Mouse (Mus musculus): Measurements from ENCODE around the gene Eps15l1. TPM values are rescaled to one million over a fixed set of nuclear protein-coding genes. Genes with fewer than 3 reads are reported as not detected.

Gene Eps15l1
- polyA plus RNA-seq, 1 experiment from 2014 or later, result 47.4 TPM

GRCm38 (mm10) chr8:72319397-72319796, 101.9 kb downstream of the Eps15l1 start:
- peaks cover 14% of the 10 kb centered on the region for H3K36me3 ChIP-seq
- peak; percentile 7; the same call in 1 of the 2 replicates for ATAC-seq (ENCODE audit: insufficient number of reproducible peaks, low FRiP score)
- H3K27me3 ChIP-seq (replicated peaks), result peaks cover 6% of the 10 kb centered on the region

GRCm38 (mm10) chr8:72318801-72319322, 102.4 kb downstream of the Eps15l1 start, which contains the start of gene Klf2:
Klf2 (plus strand) TSS chr8:72319033.
- under 1% methylated on average over 45 of the region's 46 CpGs for WGBS
- Histone ChIP-seq H3K4me1 (replicated peaks) (peaks cover 45% of the 10 kb centered on the region), H3K27me3 (replicated peaks) (peaks cover 6% of the 10 kb centered on the region), H3K4me2 (peak within 1 kb of the TSS; percentile 96), H3K27ac (ENCODE audit: poor library complexity, severe bottlenecking) (peak within 1 kb of the TSS; percentile 81), H3K4me3 (peak within 1 kb of the TSS; percentile 69), H3K36me3 (peaks cover 14% of the 10 kb centered on the region), H3K9me3 (replicated peaks) (no peaks in the 10 kb centered on the region), H3K9ac (peak within 1 kb of the TSS; percentile 86)
- ATAC-seq (ENCODE audit: insufficient number of reproducible peaks, low FRiP score), result peak; percentile 95

More at GRCm38 (mm10) chr8:72319397-72319796, 101.9 kb downstream of the Eps15l1 start:
- peak overlapping the region; percentile 69 for H3K4me3 ChIP-seq
- peak overlapping the region; percentile 81 for H3K27ac ChIP-seq (ENCODE audit: poor library complexity, severe bottlenecking)
- peaks cover 45% of the 10 kb centered on the region for H3K4me1 ChIP-seq (replicated peaks)
- no peaks in the 10 kb centered on the region for H3K9me3 ChIP-seq (replicated peaks)
- under 1% methylated on average over 39 of the region's 48 CpGs for WGBS
- peak overlapping the region; percentile 86 for H3K9ac ChIP-seq
- peak overlapping the region; percentile 96 for H3K4me2 ChIP-seq

GRCm38 (mm10) chr8:72317741-72318301, 103.4 kb downstream of the Eps15l1 start:
- Histone ChIP-seq H3K4me3 (no peak overlapping the region), H3K9me3 (replicated peaks) (no peaks in the 10 kb centered on the region), H3K4me1 (replicated peaks) (peaks cover 46% of the 10 kb centered on the region), H3K27me3 (replicated peaks) (peaks cover 6% of the 10 kb centered on the region), H3K4me2 (no peak overlapping the region), H3K27ac (ENCODE audit: poor library complexity, severe bottlenecking) (no peak overlapping the region), H3K36me3 (peaks cover 14% of the 10 kb centered on the region), H3K9ac (no peak overlapping the region)
- 45% methylated on average over 5 of the region's 5 CpGs for WGBS
- no peak for ATAC-seq (ENCODE audit: insufficient number of reproducible peaks, low FRiP score)

DNA sequence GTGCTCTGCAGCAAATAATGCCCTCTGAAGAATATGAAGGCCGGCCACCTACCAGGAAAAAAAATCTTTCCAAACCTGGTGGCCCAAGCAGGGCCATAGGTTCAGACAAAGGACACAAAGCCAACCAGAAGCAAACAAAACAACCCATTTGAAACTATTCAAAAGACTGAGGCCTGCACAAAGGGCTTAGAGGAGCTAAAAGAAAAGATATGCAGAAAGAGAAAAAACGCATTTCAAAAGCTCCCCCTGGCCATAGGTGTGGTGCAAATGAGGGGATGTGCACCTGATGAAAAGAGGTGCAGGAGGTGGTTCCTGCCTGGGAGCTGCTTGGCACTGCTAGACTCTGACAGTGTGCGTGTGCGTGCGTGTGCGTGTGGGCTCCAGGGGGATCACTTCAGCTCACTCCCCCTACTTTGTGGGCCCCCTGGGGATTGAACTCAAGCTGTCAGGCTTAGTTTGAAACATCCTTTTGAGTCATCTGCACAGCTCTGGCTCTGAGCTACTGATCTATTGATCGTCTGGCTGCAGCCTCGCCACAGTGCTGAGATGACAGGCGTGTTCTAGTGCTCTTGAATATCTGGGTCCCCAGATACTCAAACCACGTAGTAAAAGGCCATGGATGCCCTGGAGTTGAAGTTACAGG, 105.1 kb downstream of the Eps15l1 start:
- 59% methylated on average over 10 of the region's 10 CpGs for WGBS
- Histone ChIP-seq H3K27me3 (replicated peaks) (peaks cover 6% of the 10 kb centered on the region), H3K27ac (ENCODE audit: poor library complexity, severe bottlenecking) (no peak overlapping the region), H3K4me2 (no peak overlapping the region), H3K4me3 (no peak overlapping the region), H3K9ac (no peak overlapping the region), H3K36me3 (peaks cover 3% of the 10 kb centered on the region; the same call in 1 of the 2 replicates), H3K9me3 (replicated peaks) (no peaks in the 10 kb centered on the region), H3K4me1 (replicated peaks) (peaks cover 32% of the 10 kb centered on the region)
- no peak for ATAC-seq (ENCODE audit: insufficient number of reproducible peaks, low FRiP score)

DNA sequence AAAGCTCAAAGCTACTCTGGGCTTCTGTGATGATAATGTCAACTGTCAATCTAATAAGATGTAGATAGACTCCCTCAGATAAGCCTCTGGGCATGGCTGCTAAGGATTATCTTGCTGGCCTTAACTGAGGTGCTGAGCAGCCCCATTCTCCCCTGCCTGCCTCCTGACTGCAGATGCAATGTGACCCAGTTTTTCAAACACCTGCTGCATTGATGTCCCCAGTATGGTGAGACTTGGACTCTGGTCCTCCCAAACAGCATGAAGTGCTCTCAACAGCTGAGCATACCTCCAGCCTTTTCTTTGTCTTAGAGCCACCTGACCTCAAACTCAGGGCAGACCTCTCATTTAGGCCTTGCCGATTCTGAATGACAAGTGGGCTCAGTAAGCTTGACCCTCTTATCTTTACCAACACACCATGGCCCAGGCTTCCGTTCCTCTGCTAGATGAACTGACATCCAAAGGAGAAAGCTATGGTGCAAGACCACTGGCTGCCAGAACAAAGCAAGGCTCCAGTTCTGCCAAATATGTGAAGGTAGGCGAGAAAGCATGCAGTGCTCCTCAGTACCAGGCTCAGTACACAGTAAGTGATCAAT, 108.2 kb downstream of the Eps15l1 start:
- no peak overlapping the region for H3K4me2 ChIP-seq
- no peak for ATAC-seq (ENCODE audit: insufficient number of reproducible peaks, low FRiP score)
- peaks cover 41% of the 10 kb centered on the region for H3K4me1 ChIP-seq (replicated peaks)
- H3K9ac ChIP-seq, result no peak overlapping the region
- H3K36me3 ChIP-seq, result no peaks in the 10 kb centered on the region
- no peak overlapping the region for H3K4me3 ChIP-seq
- 0 out of 2 replicates have a peak, but pooled peaks cover 4% of the 10 kb centered on the region for H3K9me3 ChIP-seq (replicated peaks)
- 57% methylated on average over 3 of the region's 3 CpGs for WGBS
- H3K27ac ChIP-seq (ENCODE audit: poor library complexity, severe bottlenecking), result no peak overlapping the region
- no peaks in the 10 kb centered on the region for H3K27me3 ChIP-seq (replicated peaks)

GRCm38 (mm10) chr8:72310849-72311506, 110.3 kb downstream of the Eps15l1 start:
- Histone ChIP-seq H3K9me3 (replicated peaks) (0 out of 2 replicates have a peak, but pooled peaks cover 4% of the 10 kb centered on the region), H3K4me1 (replicated peaks) (peaks cover 38% of the 10 kb centered on the region), H3K4me3 (no peak overlapping the region), H3K36me3 (no peaks in the 10 kb centered on the region), H3K27ac (ENCODE audit: poor library complexity, severe bottlenecking) (peak overlapping the region; percentile 69), H3K9ac (no peak overlapping the region), H3K4me2 (no peak overlapping the region), H3K27me3 (replicated peaks) (no peaks in the 10 kb centered on the region)
- WGBS, result 36% methylated on average over 8 of the region's 8 CpGs
- peak; percentile 65; the same call in 1 of the 2 replicates for ATAC-seq (ENCODE audit: insufficient number of reproducible peaks, low FRiP score)

GRCm38 (mm10) chr8:72308276-72308675, 113.0 kb downstream of the Eps15l1 start:
- Histone ChIP-seq H3K9ac (0 out of 2 replicates have a peak overlapping the region, but pooled peaks have one; percentile 24), H3K27me3 (replicated peaks) (no peaks in the 10 kb centered on the region), H3K9me3 (replicated peaks) (0 out of 2 replicates have a peak, but pooled peaks cover 4% of the 10 kb centered on the region), H3K4me1 (replicated peaks) (peaks cover 43% of the 10 kb centered on the region), H3K27ac (ENCODE audit: poor library complexity, severe bottlenecking) (peak overlapping the region; percentile 71), H3K4me3 (no peak overlapping the region), H3K4me2 (no peak overlapping the region), H3K36me3 (no peaks in the 10 kb centered on the region)
- ATAC-seq (ENCODE audit: insufficient number of reproducible peaks, low FRiP score), result peak; percentile 66
- 29% methylated on average over 6 of the region's 6 CpGs for WGBS

DNA sequence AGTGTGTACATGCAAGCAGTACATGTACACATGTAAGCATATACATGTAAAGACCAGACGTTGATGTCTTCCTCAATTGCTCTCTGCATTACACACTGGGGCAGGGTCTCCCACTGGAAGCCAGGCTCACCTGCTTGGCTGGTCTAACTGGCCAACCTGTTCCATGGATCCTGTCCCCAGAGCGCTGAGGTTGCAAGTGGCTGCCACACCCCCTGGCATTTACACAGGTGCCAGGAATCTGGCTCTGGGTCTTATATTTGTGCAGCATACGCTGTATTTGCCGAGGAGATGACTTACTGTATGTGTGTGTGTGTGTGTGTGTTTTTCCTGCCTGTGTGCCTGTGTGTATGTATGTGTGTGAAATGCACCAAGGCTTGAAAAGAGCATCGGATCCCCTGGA, 114.3 kb downstream of the Eps15l1 start:
- ATAC-seq (ENCODE audit: insufficient number of reproducible peaks, low FRiP score), result no peak
- Histone ChIP-seq H3K27ac (ENCODE audit: poor library complexity, severe bottlenecking) (no peak overlapping the region), H3K9me3 (replicated peaks) (0 out of 2 replicates have a peak, but pooled peaks cover 4% of the 10 kb centered on the region), H3K4me1 (replicated peaks) (peaks cover 43% of the 10 kb centered on the region), H3K4me2 (no peak overlapping the region), H3K27me3 (replicated peaks) (no peaks in the 10 kb centered on the region), H3K4me3 (no peak overlapping the region), H3K36me3 (no peaks in the 10 kb centered on the region), H3K9ac (no peak overlapping the region)
- WGBS, result 82% methylated on average over 5 of the region's 5 CpGs

DNA sequence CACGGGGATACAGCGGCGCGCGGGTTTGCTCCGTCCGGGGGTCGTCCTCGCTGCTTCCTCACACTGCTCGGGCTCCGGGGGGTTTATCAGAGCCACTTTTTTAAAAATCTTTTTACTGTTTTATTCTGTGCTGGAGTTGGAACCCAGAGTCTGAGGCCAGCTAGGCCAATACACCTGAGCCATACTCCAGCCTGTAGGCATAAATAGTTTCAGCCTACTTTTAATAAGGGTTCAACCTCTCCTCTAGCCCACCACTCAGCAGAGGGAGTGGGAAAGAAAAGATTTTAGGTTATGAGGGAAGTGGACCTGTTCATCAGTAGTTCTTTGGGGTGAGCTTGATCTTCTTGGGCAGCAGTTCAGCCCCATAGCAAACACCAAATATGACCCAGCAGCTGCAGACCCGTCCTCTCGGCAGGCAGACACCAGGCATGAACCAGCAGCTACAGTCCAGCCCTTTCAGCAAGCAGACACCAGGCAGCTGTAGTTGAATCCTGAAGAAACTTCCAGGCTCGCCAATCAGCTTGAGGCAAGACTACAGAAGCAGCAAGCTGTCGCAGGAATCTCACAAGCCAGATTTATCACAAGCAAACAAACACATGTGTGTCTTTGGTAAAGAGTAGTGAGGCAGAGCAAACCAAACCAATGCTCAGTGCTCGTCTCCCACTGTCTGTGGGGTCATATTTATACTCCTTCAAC, 115.9 kb downstream of the Eps15l1 start, which contains the start of gene Gm10282:
Gm10282 (minus strand) TSS at position 51 of the 696 bp plus-strand sequence.
- Histone ChIP-seq H3K27me3 (replicated peaks) (no peaks in the 10 kb centered on the region; the same call in 1 of the 2 replicates), H3K36me3 (no peaks in the 10 kb centered on the region), H3K9me3 (replicated peaks) (0 out of 2 replicates have a peak, but pooled peaks cover 4% of the 10 kb centered on the region), H3K9ac (no peak within 1 kb of the TSS), H3K27ac (ENCODE audit: poor library complexity, severe bottlenecking) (no peak within 1 kb of the TSS), H3K4me2 (no peak within 1 kb of the TSS), H3K4me3 (no peak within 1 kb of the TSS), H3K4me1 (replicated peaks) (peaks cover 33% of the 10 kb centered on the region)
- no peak for ATAC-seq (ENCODE audit: insufficient number of reproducible peaks, low FRiP score)
- WGBS, result 74% methylated on average over 16 of the region's 16 CpGs

GRCm38 (mm10) chr8:72303633-72304032, 117.6 kb downstream of the Eps15l1 start:
- ATAC-seq (ENCODE audit: insufficient number of reproducible peaks, low FRiP score), result peak; percentile 56; the same call in 1 of the 2 replicates
- no peak overlapping the region for H3K4me3 ChIP-seq
- no peaks in the 10 kb centered on the region for H3K9me3 ChIP-seq (replicated peaks)
- H3K4me2 ChIP-seq, result no peak overlapping the region
- no peaks in the 10 kb centered on the region; the same call in 1 of the 2 replicates for H3K27me3 ChIP-seq (replicated peaks)
- no peaks in the 10 kb centered on the region for H3K36me3 ChIP-seq
- no peak overlapping the region for H3K9ac ChIP-seq
- H3K27ac ChIP-seq (ENCODE audit: poor library complexity, severe bottlenecking), result no peak overlapping the region
- peaks cover 20% of the 10 kb centered on the region for H3K4me1 ChIP-seq (replicated peaks)
- 52% methylated on average over 8 of the region's 8 CpGs for WGBS
